Mouse (Mus musculus) embryonic fibroblast, embryonic 13.5 days (primary cell): ENCODE measurements at regions not wholly inside any gene's neighbourhood (a gene's known extent, or its start where the extent isn't known, plus 50 kb on each side); places are given as distances from the start of the nearest gene placed in this dataset.

Source experiments
- H3K27ac ChIP-seq: 2 replicates; pipeline ENCODE4 v1.5.1; 2012; ENCODE audit warnings: low read length, control low read depth, inconsistent platforms; ENCODE audit not compliant: insufficient read depth
- H3K4me1 ChIP-seq: 2 replicates; pipeline ENCODE4 v1.6.1; 2011; ENCODE audit warnings: low read length; ENCODE audit not compliant: control insufficient read depth, insufficient read depth
- H3K4me3 ChIP-seq: 2 replicates; pipeline ENCODE4 v1.5.1; 2011; ENCODE audit warnings: mild to moderate bottlenecking, control low read depth, low read length; ENCODE audit not compliant: insufficient read depth
- CTCF ChIP-seq: IDR thresholded peaks from 2 replicates; pipeline ENCODE4 v1.5.1; 2011; ENCODE audit warnings: mild to moderate bottlenecking, control low read depth, low read length, moderate library complexity, borderline replicate concordance; ENCODE audit not compliant: insufficient read depth
- POLR2A ChIP-seq: IDR thresholded peaks from 2 replicates; pipeline ENCODE4 v1.6.1; 2011; ENCODE audit warnings: low read depth, mild to moderate bottlenecking, control low read depth, low read length, moderate library complexity

DNA sequence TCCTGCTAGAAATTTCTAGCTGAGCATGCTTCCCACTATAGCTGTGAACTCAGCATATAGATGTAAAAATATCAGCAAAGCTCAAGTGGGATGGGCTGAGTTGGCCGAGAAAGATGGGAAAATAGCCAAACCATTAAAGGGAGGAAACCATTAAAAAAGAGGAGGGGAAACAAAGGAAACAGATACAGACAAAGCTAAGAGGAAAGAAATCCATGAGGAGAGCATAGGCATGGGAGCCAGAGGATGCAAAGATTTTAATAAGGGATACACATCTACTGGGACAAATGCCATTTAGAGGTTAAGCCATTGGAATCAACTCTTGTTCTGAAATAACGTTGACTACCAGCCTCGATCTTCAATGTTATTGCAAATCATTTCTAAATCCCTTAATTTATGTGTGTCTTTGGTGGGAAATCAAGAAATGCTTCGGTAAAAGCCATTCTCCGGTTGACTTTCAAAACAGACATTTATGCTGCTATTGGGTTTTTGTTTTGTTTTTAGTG is 96.5 kb upstream of the Igf1 start:
- no peak overlapping the region for H3K4me3 ChIP-seq
- TF ChIP-seq POLR2A (no peak), CTCF (no peak)
- H3K4me1 ChIP-seq, result no peaks in the 10 kb centered on the region
- no peak overlapping the region for H3K27ac ChIP-seq

- TF ChIP-seq POLR2A (no peak), CTCF (no peak)
- no peak overlapping the region for H3K4me3 ChIP-seq
- peak overlapping the region; percentile 20; the same call in 1 of the 2 replicates for H3K27ac ChIP-seq
- H3K4me1 ChIP-seq, result peaks cover 2% of the 10 kb centered on the region; the same call in 1 of the 2 replicates
Observed at GRCm38 (mm10) chr10:87787521-87787920, 70.5 kb upstream of the Igf1 start.

- H3K27ac ChIP-seq, result no peak overlapping the region
- no peak overlapping the region for H3K4me3 ChIP-seq
- TF ChIP-seq POLR2A (no peak), CTCF (no peak)
- H3K4me1 ChIP-seq, result no peaks in the 10 kb centered on the region
Observed at GRCm38 (mm10) chr10:87792346-87792745, 65.7 kb upstream of the Igf1 start.

DNA sequence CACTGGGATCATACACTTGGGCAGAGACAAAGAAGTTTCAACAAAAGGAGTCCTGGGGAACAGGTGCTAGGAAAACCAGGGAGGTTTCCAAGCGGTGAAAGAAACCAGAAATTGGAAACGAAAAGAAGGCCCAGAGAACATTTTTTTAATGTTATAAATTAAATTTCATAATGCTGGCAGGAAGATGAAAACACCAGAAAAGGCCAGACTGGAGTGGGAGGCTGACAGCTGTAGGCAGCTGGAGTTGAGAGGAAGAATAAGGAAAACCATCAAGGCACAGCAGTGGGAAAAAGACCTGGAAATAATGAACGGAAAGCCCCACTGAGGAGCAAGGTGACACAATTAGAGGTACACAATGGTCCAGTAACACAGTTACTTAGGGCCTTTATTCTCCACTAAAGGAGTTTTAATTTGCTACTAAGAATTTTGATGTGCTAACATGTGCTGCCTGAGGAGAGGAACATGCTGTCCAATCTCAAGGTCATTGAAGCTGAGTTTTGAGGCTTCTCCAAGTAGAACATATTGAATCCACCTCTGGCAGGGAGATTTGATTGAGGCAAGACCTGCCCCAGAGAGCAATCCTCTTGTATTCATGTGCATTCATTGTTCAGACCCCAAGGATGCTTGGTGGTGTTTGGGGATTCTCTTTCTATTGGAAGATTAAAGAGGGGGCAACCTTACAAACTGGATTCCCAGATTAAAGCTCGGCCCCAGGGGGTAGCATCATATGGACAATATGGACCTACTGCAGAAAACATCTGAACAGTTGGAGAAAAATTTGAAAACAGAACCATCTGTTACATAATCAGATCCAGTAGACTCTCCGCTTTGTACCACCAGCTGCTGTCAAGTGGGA is 53.9 kb upstream of the Igf1 start:
- H3K27ac ChIP-seq, result no peak overlapping the region
- TF ChIP-seq POLR2A, result no peak
- TF ChIP-seq CTCF, result no peak
- no peak overlapping the region for H3K4me3 ChIP-seq
- peaks cover 7% of the 10 kb centered on the region; the same call in 1 of the 2 replicates for H3K4me1 ChIP-seq

DNA sequence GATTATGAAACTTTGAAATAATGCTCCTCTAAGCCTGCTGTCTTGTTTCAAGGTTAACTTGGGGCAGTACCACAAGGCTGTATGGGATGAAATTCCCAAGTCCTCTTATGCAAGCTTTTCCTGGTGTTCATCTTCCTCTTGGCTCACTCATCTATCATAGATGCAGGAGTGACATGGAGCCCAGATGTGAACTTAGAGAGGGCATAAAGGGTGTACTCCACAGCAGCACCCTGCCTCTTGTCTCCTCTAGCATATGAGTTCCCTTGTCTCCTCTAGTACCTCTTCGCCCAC is 53.3 kb upstream of the Igf1 start:
- no peak for TF ChIP-seq POLR2A
- TF ChIP-seq CTCF, result no peak
- Histone ChIP-seq H3K4me1 (peaks cover 7% of the 10 kb centered on the region; the same call in 1 of the 2 replicates), H3K4me3 (no peak overlapping the region), H3K27ac (no peak overlapping the region)
